ENCODE assay signal across 13 mouse cellular contexts in the genomic region with DNA sequence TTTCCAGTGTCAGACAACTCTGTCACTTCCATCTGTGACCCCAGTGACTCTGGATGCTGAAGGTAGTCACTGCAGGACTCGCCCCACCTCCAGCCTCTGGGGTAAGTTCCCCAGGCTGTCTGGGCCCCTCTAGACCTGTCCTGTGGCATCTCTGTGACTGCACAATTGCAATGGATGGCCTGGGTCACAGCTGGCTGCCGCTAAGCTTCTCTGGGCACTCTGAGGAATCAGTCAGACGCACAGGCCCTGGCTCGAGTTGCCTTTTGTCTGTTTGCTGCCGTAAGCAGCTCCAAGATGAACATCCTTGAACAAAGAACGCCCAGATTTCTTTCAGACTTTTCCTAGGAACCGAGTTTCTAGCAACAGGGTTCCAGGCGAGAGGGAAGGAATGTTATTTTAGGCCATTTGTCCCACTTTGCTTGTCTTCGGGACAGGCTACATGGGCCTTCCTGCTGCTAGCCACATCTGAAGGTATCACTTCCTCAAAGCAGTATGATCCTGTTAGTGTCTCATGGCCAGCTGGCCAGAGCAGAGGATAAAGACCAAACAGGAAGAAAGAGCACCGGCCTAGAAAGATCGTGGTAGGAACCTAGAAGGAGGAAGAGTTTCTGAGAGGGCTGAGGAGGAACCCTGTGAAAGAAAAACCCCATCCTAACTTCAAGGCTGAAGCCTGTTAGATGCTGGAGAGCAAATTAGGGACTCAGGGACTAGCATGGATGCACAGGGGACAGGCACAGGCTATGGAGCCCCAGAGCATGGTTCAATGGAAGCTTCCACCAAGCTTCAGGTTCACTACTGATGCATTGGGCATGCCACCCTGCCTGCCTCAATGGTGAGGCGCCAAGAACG. TPM values are rescaled to one million over a fixed set of nuclear protein-coding genes. Genes with fewer than 3 reads are reported as not detected.
DNase-seq lines count a peak whose midpoint lies in the region; ATAC-seq and TF ChIP-seq lines count a peak whose summit lies in the region.
"Had no signal": no experiment of that assay in that cellular context is flagged by ENCODE, and none has a peak within 500 bp of the region (broad histone marks: within the 10 kb centered on the region; RNA-seq: fewer than 3 reads in every experiment).

No protein-coding gene starts in this region.

- peaks cover 13% of the 10 kb centered on the region for H3K4me1 ChIP-seq in forebrain, embryonic 10.5 days
- peaks cover 4% of the 10 kb centered on the region; the same call in 1 of the 2 replicates for H3K4me1 ChIP-seq in forebrain, embryonic 15.5 days
- no peaks in the 10 kb centered on the region for H3K4me1 ChIP-seq in liver, adult 2 months (ENCODE audit: control insufficient read depth, insufficient read depth, low read length)
- no peaks in the 10 kb centered on the region for H3K4me1 ChIP-seq in liver, embryonic 11.5 days (replicated peaks; ENCODE audit: control insufficient read depth, insufficient read depth, low read length)
- H3K4me1 ChIP-seq in brown adipose tissue, adult 24 weeks (ENCODE audit: control insufficient read depth, insufficient read depth, insufficient read length, low read length): 0 out of 2 replicates have a peak, but pooled peaks cover 2% of the 10 kb centered on the region
- H3K4me1 ChIP-seq: lung, embryonic 15.5 days had no signal

- ATAC-seq in forebrain, embryonic 15.5 days (replicated peaks): no peak
- no peak for ATAC-seq in liver, embryonic 11.5 days (replicated peaks; ENCODE audit: low FRiP score)
- peak; percentile 64 for ATAC-seq in megakaryocyte progenitor cell, adult 5-6 weeks (replicated peaks; ENCODE audit: poor library complexity)
- no peak for ATAC-seq in activated CD4-positive, CD25-positive, alpha-beta regulatory T cell, adult 4 months

- 0 out of 2 replicates have a peak overlapping the region, but pooled peaks have one; percentile 15 for H3K27ac ChIP-seq in forebrain, embryonic 10.5 days
- no peak overlapping the region for H3K27ac ChIP-seq in forebrain, embryonic 15.5 days (replicated peaks)
- H3K27ac ChIP-seq in liver, adult 2 months (replicated peaks; ENCODE audit: insufficient read depth, low read depth, low read length): no peak overlapping the region
- H3K27ac ChIP-seq in liver, embryonic 11.5 days (ENCODE audit: low read depth, low read length): no peak overlapping the region
- 0 out of 2 replicates have a peak overlapping the region, but pooled peaks have one; percentile 1 for H3K27ac ChIP-seq in brown adipose tissue, adult 24 weeks (replicated peaks; ENCODE audit: low read depth, low read length)
- H3K27ac ChIP-seq: lung, embryonic 15.5 days had no signal

- H3K36me3 ChIP-seq in forebrain, embryonic 10.5 days (replicated peaks): no peaks in the 10 kb centered on the region
- H3K36me3 ChIP-seq in forebrain, embryonic 15.5 days: no peaks in the 10 kb centered on the region
- H3K36me3 ChIP-seq in liver, adult 2 months (ENCODE audit: control insufficient read depth, insufficient read depth, low read length): no peaks in the 10 kb centered on the region
- H3K36me3 ChIP-seq in liver, embryonic 11.5 days (ENCODE audit: control insufficient read depth, insufficient read depth, low read length): no peaks in the 10 kb centered on the region
- H3K36me3 ChIP-seq: G1E; lung, embryonic 15.5 days had no signal

- no peak overlapping the region for H3K9ac ChIP-seq in forebrain, embryonic 15.5 days (replicated peaks)
- H3K9ac ChIP-seq in liver, adult 2 months (ENCODE audit: low read depth, low read length): no peak overlapping the region
- H3K9ac ChIP-seq in liver, embryonic 11.5 days (ENCODE audit: low read depth, low read length): no peak overlapping the region
- H3K9ac ChIP-seq: lung, embryonic 15.5 days had no signal

- no peaks in the 10 kb centered on the region for H3K9me3 ChIP-seq in forebrain, embryonic 10.5 days
- no peaks in the 10 kb centered on the region for H3K9me3 ChIP-seq in forebrain, embryonic 15.5 days
- H3K9me3 ChIP-seq in liver, embryonic 11.5 days (ENCODE audit: control insufficient read depth, low read length): no peaks in the 10 kb centered on the region
- H3K9me3 ChIP-seq: lung, embryonic 15.5 days had no signal

- H3K4me3 ChIP-seq in forebrain, embryonic 10.5 days: no peak overlapping the region
- no peak overlapping the region for H3K4me3 ChIP-seq in forebrain, embryonic 15.5 days
- no peak overlapping the region for H3K4me3 ChIP-seq in liver, adult 2 months (ENCODE audit: insufficient read depth, low read depth, low read length)
- H3K4me3 ChIP-seq in liver, embryonic 11.5 days (ENCODE audit: low read depth, low read length): no peak overlapping the region
- H3K4me3 ChIP-seq in brown adipose tissue, adult 24 weeks (ENCODE audit: insufficient read depth, low read depth, low read length): no peak overlapping the region
- H3K4me3 ChIP-seq: erythroblast, embryonic 14.5 days; lung, embryonic 15.5 days had no signal

- no peaks in the 10 kb centered on the region for H3K79me2 ChIP-seq in liver, adult 2 months (ENCODE audit: control insufficient read depth, insufficient read depth, low read length)

- WGBS in forebrain, embryonic 10.5 days: 38% methylated on average over 13 of the region's 13 CpGs
- 42% methylated on average over 13 of the region's 13 CpGs for WGBS in forebrain, embryonic 15.5 days
- 70% methylated on average over 13 of the region's 13 CpGs for WGBS in liver, adult 2 months
- WGBS in liver, embryonic 11.5 days: 53% methylated on average over 13 of the region's 13 CpGs

- TF ChIP-seq POLR2A in liver, adult 2 months (IDR thresholded peaks at IDR 0.05; ENCODE audit: extremely low read depth, insufficient read depth, low read length): no peak

- DNase-seq in forebrain, embryonic 10.5 days (ENCODE audit: extremely low spot score, low spot score): no peak
- peak; percentile 26 for DNase-seq in liver, adult 2 months (ENCODE audit: extremely low read depth, low read depth, low spot score)
- no peak for DNase-seq in liver, embryonic 11.5 days (ENCODE audit: low spot score)
- no peak for DNase-seq in adrenal gland, adult 18-20 months (ENCODE audit: low spot score in 2 of 2)
- DNase-seq: kidney, adult 11 months had no signal

- H3K27me3 ChIP-seq in forebrain, embryonic 10.5 days (ENCODE audit: poor library complexity, severe bottlenecking): peaks cover 14% of the 10 kb centered on the region
- H3K27me3 ChIP-seq in forebrain, embryonic 15.5 days: no peaks in the 10 kb centered on the region
- no peaks in the 10 kb centered on the region for H3K27me3 ChIP-seq in liver, adult 2 months (ENCODE audit: control insufficient read depth, insufficient read depth, low read length)
- H3K27me3 ChIP-seq in liver, embryonic 11.5 days (replicated peaks; ENCODE audit: control insufficient read depth, insufficient read depth, low read length): no peaks in the 10 kb centered on the region
- H3K27me3 ChIP-seq: lung, embryonic 15.5 days had no signal

- H3K4me2 ChIP-seq in forebrain, embryonic 15.5 days (replicated peaks): no peak overlapping the region
- H3K4me2 ChIP-seq in liver, embryonic 11.5 days: no peak overlapping the region
- H3K4me2 ChIP-seq: lung, embryonic 15.5 days had no signal

- no peak for TF ChIP-seq CTCF in liver, adult 2 months (IDR thresholded peaks at IDR 0.05; ENCODE audit: low read depth, low read length)

RNA-seq across cellular contexts. Expression of a gene that starts 31.2 kb away (rescaled TPM):
- 0.06 TPM in 1 of 2 replicates, not detected in the other for polyA plus RNA-seq in forebrain, embryonic 10.5 days (2016; fragmentation: Nextera tagmentation; extraction: Ambion mirVana)
- 0.33 and 0.42 TPM in 2 replicates for polyA plus RNA-seq in forebrain, embryonic 15.5 days (2015; fragmentation: Nextera tagmentation; extraction: Ambion mirVana)
- total RNA-seq in liver, adult 2 months (2014; rRNA removed): 0.09 and 0.13 TPM in 2 replicates
- 0.07 and 0.24 TPM in 2 replicates for polyA plus RNA-seq in liver, adult 2 months (2012; rRNA removed)
- polyA plus RNA-seq in liver, embryonic 11.5 days (2014; fragmentation: Nextera tagmentation; extraction: Ambion mirVana): 0.21 TPM in 1 of 2 replicates, not detected in the other
- 0.63 and 0.87 TPM in 2 replicates for polyA plus RNA-seq in brown adipose tissue, adult 24 weeks (2012; ENCODE audit: insufficient read depth, insufficient read length, missing spikeins)
- 6.7 and 7.8 TPM in 2 replicates for total RNA-seq in megakaryocyte progenitor cell, adult 5-6 weeks (2015)
- 2.8 and 4.1 TPM in 2 replicates for total RNA-seq in megakaryocyte progenitor cell, adult 5-6 weeks (2017)
- total RNA-seq in adrenal gland, adult 18-20 months (2021): under 1 TPM; 0.13 to 0.42 TPM
- polyA plus RNA-seq in activated CD4-positive, CD25-positive, alpha-beta regulatory T cell, adult 4 months (2017; shearing (Covaris generic)): 10 to 100 TPM in 1 of 2 experiments, 1 to 10 TPM in 1; 9.2 to 12.0 TPM
- polyA plus RNA-seq: erythroblast, embryonic 14.5 days; G1E; limb, embryonic 11.5 days had no signal

Comparison
In these comparisons a context has a peak if more than half of its experiments do, and no peak if none do; other contexts are left out.
1. H3K27ac ChIP-seq: peak in forebrain, embryonic 10.5 days (single experiment) and brown adipose tissue, adult 24 weeks (single experiment); none in forebrain, embryonic 15.5 days (single experiment), liver, adult 2 months (single experiment) and liver, embryonic 11.5 days (single experiment).